Mouse (Mus musculus) c-Kit-positive CD71-positive TER-119-negative erythroid progenitor cells, embryonic 14.5 days (primary cell): ENCODE data around the gene Unc45b.
"Not testable (repeated sequence)": the region's sequence is repeated elsewhere in the genome, so short reads cannot be mapped to it uniquely, and the experiment has no call there.

Source experiments
- DNase-seq: peaks from one replicate; pipeline ENCODE4 v3.0.0-alpha.2; 2013; ENCODE audit warnings: low read depth

The Unc45b gene

DNA sequence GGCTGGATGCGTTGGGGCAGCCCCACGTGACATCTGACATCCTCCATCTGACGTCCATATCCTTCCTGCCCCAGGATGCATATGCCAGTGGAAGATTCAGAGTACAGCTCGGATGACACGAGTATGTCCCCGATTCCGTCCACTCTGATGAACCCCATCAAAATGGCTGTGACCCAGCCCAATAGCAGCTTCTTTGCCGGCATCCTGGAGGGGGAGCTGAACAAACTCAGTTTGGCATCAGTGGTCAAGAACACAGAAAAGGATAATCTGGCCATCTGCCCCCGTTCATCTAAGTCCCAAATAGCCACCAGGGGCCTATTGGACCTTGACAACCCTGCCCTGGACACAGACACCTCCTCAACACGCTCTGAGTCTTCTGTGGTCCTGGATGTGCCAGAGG lies 12.9 kb upstream of the Unc45b start:
- no peak for DNase-seq

DNA sequence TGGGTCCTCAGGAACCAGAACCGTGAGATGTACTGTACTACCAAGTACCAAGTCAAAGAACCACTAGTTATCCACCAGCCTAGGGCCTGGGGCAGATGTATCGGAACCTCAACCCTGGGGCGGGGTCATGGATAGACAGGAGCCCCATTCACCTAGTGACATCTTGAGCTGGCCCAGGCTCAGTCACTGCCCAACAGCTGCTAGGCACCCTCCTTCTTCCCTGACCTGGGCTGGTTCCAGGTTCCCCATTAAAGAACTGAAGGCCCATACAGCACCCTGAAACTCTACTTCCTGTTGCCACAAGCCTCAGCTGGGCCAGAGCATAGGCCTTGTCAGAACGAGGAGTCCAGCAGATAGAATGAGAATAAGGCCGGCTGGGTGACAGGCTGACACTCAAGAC lies 10.6 kb upstream of the Unc45b start:
- no peak for DNase-seq

DNA sequence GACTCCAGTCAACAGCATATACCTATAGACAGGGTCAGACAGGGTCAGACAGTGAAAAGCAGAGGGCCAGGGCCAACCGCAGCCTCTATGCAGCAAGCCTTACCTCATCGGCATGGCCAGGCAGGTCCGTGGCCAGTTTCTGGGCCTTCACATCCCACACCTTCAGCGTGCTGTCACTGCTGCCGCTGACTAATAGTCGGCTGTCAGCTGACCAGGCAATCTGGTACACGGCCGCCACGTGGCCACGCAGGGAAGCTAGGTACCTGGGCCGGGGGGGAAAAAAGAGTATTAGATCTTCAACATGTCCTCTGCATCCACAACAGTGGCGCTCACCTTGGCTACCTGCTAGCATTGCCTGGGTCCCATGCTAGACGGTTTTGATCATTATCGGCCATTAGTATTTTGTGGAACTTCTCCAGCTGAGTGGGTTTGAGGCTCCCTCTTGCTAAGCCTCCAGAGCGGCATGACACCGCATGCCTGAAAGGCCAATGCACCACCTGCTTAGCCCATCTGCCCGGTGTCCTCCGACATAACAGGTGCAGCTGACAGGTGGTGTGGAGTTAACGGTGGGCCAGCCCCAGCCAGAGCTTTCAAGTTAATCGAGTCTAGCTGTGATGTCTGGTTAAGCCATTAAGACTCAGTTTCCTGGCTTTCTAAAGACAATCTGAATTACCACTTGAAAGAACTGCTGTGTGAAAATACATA lies 8.6 kb upstream of the Unc45b start:
- no peak for DNase-seq

DNA sequence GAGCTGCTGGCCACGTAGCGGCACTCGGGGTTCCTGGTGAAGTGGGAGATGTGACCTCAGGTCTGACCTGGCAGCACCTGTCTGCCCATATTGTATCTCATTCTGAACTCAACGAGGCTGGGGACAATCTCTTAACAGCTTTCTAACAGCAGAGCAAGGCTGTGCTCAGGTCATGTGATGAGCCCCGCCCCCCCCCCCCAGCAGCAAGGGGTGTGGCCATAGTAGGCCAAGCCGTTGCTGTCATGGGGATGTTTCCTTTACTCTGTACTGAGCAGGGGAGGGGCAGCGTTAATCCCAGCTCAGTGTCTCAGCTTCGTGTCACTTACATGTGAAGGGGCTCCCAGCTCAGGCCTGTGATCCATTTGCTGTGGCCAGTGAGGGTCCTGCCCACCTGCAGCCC lies 5.4 kb upstream of the Unc45b start:
- no peak for DNase-seq

DNA sequence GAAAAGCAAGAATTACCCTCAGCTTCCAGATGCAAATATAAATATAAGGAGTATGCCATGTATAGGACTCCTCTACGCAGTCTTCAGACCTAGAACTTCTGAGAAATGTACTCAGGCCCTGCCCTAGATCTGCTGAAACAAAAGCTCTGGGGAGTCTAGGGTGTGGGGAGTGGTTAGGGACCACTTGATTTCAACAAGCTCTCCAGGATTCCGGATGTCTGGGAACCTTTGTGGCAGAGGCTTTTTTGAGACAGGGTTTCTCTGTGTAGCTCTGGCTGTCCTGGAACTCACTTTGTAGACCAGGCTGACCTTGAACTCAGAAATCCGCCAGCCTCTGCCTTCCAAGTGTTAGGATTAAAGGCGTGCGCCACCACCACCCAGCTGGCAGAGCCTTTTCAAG lies 4.5 kb upstream of the Unc45b start:
- DNase-seq, result no peak

DNA sequence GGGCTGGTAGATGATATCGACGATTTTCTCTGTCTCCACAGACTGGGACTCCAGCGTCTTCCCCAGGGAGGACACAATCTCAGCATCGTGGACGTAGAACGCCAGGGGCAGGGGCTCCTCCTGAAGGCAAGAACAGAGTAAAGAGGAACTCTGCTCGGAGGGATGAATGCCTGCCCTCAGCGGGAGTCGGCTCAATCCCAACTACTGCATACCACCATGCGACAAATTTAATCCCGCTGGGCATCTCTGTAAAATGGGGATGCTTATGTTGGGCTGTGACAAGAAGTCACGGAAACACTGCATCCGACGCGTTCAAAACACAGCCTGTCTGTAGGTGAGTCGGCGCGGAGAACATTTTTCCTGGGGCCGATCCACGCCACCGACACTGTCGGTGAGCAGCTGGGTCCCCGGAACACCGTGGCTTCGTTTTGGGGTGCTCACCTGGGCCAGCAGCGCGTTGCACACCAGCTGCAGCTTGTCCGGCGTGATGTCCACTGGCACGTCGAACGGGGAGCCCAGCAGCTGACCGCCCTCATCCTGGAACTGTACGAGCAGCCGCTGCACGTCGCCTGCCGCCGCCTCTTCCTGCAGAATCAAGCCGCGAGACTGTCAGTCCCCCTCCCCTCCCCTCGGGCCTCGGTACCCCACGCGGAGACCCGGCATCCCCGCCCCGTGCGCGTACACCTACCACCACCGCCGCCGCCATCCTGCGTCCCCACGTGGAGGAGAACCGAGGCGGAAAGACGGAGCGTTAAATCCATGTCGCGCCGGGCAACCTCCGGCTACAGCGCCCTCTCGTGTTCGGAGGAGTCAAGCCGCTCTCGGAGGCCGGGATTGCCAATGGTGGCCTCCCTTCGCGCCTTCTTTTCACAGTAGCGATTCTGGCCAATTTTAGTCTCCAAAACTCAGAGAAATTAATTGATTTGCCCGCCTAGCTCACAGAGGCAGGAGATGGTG lies 2.4 kb upstream of the Unc45b start, which contains the start of gene Nle1:
Gene Nle1, minus strand, starts transcription at position 761 of the 957 bp plus-strand sequence.
- DNase-seq, result peak; percentile 88

DNA sequence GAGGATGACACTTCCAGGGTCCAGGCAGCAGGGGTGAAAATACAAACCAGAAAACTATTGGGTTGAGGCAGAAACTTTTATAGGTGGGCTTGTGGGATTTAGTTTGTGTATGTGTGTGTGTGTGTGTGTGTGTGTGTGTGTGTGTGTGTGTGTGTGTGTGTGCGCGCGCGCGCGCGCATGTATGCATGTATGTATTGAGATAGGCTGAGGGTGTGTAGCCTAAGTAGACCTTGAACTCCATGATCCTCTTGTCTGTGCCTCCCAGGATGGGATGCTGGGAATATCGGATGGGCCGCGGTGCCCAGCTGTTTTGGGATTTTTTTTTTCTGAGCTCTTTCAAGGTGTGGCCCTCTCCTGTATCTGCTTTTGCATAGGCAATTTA lies 1.8 kb upstream of the Unc45b start:
- DNase-seq, result no peak

DNA sequence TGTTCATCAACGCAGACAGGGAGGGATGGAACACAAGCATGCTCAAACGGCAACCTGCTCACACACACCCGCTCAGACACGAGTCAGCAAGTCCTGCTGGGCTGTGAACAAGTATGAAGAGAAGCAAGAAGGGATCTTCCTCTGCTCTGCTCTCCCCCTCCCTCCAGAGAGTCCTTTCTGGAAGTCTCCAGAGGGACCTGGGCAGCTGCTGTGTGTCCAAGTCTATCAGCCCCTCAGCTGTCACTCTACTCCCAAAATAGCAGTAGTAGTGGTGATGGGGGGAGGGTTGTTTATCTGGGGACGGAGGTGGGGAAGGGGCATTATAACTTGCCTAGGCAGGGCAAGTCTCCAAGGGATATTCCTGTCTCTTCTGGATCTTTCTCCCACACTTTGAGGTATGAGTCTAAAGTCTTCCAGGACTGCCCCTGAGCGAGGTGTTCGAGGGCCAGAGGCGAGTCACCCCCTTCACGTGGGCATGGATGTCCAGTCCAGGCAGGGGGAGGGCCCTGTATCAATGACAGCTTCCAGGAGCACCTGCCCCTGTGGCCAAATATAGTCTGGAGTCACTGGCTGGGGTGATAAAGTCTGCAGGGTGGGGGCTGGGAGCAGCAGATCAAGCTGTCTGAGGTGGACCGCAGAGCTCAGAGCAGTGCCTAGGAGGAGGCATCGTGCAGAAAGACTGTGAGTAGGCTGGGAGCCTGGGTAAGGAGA lies 484 bp downstream of the Unc45b start:
- DNase-seq, result no peak

DNA sequence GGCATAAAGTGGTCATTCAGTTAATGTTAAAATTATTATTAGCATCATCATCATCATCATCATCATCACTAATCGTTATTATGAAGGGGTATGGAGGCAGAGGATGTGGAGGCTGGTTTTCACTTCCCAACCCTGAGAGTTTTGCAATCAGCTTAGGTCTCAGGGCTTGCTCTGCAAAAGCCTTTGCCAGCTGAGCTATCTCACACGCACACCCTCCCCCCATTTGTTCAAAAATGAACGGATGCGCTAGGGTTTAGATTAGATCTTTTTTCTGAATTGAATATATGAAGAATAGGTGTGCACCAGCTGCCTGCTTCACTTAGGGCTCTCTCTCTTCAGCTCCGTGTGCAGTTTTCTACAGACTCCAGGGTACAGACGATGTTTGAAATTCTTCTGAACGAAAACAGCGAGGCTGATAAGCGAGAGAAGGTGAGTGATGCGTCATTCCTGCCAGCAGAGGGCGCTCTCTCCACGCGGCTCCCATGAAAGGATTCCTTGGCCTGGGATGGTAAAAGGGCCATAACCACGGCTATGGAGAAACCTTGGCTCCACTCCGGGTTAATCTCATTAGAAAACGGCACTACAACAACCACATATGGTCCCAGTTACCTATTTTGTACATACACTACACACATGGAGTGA lies 4.5 kb downstream of the Unc45b start:
- peak; percentile 64 for DNase-seq

DNA sequence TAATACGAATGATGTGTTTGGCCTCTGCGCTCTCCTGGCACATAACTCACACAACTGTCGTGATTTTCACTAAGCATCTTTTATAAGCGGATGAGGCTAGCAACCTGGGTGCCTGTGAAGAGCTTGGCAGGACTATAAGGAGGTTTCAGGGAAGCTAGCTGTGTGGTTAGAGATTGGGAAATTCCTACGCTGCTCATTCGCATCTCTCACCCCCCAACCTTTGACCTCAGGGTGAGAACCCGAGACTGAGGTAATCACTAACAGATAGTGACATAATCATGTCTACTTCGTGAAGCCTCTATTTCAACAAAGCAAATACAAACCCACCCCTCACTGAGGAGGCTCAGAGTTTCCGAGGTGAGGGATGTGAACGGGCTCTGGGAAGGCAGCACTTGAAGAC lies 10.4 kb downstream of the Unc45b start:
- DNase-seq, result no peak

DNA sequence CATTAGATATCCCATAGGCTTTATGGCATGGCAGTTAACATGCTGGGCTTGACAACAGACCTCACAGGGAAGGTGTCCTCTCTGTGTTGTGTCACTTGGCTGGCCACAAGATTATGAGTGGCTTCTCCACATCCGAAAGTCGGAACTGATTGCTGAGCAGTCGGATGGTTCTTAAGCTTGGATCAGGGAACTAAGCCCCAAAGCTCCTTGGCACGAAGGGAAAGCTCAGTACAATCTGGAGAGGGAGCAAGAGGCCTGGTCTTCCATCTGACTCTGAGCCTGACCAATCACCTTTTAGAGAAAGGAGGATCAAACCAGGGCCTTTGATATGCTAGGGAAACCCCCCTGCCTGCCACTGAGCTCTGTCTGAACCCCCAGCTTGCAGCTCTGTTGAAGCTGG lies 11.3 kb downstream of the Unc45b start:
- DNase-seq, result no peak

DNA sequence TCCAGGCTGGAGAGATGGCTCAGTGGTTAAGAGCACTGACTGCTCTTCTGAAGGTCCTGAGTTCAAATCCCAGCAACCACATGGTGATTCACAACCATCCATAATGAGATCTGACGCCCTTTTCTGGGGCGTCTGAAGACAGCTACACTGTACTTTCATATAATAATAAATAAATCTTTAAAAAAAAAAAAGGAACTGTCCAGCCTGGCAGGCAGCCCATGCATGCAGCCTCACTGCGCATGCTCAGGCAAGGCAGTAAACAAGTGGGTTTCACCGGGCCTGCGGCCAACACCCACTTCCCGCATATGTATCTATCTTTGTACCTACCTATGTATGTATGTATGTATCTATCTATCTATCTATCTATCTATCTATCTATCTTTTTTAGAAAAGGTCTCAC lies 13.6 kb downstream of the Unc45b start:
- DNase-seq, result not testable (repeated sequence)

DNA sequence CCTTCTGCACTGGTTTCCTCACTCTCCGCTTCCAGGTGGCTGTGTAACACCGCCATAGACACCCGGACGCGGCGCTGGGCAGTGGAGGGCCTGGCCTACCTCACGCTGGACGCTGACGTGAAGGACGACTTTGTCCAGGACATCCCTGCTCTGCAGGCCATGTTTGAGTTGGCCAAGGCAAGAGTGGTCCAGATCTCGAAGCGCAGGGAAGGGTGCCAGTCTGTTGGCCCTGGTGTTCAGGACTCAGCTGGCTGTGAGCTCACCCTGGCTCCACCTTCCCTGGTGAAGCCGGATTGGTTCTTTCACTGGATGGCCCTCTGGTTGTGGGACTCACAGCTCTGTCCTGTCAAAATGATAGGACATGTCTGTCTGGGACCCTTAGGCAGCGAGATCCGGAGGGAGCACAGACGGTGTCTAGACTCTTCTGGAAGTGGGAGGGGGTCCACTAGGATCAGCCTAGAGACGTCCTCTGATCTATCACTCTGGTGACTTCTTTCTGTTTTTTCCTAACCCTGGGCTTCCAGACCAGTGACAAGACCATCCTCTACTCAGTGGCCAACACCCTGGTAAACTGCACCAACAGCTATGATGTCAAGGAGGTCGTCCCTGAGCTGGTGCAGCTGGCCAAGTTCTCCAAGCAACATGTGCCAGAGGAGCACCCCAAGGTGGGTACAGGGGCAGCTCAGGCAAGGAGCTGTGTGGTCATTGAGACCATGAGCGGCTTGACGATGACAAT lies 18.7 kb downstream of the Unc45b start:
- no peak for DNase-seq

DNA sequence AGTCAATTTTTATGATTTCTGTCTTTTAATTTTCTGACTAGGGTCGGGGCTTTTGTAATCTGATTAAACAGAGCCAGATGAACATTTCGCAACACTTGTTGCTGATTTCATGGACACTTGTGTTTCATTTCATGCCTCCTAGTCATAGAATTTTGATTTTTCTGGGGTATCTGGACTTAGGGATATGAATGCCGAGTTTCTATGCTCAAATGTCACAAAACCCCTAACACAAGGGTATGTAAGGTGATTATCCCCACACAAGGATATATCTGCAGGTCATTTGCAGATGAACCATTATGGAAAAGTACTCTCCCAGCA lies 19.2 kb downstream of the Unc45b start:
- no peak for DNase-seq

DNA sequence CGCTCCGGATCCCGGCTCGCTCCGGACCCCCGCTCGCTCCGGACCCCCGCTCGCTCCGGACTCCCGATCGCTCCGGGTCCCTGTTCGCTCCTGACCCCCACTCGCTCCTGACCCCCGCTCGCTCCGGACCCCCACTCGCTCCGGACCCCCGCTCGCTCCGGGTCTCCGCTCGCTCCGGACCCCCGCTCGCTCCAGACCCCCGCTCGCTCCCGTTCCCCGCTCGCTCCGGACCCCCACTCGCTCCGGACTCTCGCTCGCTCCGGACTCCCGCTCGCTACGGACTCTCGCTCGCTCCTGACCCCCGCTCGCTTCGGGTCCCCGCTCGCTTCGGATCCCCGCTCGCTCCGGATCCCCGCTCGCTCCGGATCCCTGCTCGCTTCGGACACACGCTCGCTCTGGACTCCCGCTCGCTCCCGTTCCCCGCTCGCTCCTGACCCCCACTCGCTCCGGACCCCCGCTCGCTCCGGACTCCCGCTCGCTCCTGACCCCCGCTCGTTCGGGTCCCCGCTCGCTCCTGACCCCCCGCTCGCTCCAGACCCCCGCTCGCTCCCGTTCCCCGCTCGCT lies 20.1 kb downstream of the Unc45b start:
- not testable (repeated sequence) for DNase-seq

DNA sequence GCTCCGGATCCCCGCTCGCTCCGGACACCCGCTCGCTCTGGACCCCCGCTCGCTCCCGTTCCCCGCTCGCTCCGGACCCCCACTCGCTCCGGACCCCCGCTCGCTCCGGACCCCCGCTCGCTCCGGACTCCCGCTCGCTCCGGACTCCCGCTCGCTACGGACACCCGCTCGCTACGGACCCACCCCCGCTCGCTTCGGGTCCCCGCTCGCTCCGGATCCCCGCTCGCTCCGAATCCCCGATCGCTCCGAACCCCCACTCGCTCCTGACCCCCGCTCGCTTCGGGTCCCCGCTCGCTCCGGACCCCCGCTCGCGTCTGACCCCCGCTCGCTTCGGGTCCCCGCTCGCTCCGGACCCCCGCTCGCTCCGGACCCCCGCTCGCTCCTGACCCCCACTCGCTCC lies 20.8 kb downstream of the Unc45b start:
- DNase-seq, result not testable (repeated sequence)

DNA sequence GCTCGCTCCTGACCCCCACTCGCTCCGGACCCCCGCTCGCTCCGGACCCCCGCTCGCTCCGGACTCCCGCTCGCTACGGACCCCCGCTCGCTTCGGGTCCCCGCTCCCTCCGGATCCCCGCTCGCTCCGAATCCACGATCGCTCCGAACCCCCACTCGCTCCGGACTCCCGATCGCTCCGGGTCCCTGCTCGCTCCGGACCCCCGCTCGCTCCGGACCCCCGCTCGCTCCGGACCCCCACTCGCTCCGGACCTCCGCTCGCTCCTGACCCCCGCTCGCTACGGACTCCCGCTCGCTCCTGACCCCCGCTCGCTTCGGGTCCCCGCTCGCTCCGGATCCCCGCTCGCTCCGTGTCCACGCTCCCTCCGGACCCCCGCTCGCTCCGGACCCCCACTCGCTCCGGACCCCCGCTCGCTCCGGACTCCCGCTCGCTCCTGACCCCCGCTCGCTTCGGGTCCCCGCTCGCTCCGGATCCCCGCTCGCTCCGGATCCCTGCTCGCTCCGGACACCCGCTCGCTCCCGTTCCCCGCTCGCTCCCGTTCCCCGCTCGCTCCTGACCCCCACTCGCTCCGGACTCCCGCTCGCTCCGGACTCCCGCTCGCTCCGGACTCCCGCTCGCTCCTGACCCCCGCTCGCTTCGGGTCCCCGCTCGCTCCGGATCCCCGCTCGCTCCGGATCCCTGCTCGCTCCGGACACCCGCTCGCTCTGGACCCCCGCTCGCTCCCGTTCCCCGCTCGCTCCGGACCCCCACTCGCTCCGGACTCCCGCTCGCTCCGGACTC lies 21.5 kb downstream of the Unc45b start:
- DNase-seq, result not testable (repeated sequence)

DNA sequence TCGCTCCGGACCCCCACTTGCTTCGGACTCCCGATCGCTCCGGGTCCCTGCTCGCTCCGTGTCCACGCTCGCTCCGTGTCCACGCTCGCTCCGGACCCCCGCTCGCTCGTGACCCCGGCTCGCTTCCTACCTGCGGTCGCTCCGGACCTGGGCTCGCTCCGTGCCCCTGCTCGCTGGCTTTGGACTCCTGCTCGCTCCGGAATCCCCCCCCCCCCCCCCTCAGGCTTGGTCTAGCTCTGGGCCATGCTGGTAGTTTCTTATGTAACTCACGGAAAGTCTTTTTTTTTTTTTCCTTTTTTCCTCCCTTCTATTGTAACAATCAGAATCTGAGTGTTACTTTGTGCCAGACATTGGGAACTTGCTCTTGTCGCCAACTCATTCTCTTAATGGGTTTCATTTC lies 22.8 kb downstream of the Unc45b start:
- DNase-seq, result no peak

DNA sequence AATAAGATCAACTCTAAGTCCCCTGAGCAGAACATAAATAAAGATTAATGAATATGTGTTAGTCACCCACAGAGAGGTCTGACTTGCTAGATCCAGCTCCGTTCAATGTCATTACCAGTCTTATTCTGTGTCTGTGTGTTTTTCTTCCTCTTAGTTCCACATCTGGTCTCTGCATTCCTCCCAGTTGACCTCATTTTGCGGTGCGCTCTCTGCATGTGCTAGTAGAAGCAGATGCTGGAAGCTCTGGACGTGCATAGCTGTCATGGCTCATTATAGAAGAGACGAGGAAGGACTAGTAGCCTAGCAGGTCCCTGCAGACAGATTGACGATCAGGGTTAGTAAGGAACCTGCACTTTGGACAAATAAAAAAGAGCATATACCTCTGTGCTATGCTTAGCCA lies 33.0 kb downstream of the Unc45b start:
- DNase-seq, result no peak

DNA sequence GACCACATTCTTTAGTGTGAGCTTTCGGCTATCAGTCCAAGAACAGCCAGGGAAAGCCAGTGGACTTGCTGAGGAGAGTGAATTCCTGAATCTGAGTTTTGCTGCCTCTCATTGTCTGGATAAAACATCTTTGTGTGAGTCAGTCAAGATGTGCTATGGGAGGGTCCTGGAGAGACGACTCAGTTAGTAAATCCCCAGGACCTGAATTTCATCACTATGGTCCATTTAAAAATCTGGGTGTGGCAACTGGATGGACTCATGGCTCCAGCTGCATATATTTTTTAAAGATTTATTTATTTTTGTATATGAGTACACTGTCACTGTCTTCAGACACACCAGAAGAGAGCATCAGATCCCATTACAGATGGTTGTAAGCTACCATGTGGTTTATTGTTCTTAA lies 35.3 kb downstream of the Unc45b start:
- DNase-seq, result no peak

DNA sequence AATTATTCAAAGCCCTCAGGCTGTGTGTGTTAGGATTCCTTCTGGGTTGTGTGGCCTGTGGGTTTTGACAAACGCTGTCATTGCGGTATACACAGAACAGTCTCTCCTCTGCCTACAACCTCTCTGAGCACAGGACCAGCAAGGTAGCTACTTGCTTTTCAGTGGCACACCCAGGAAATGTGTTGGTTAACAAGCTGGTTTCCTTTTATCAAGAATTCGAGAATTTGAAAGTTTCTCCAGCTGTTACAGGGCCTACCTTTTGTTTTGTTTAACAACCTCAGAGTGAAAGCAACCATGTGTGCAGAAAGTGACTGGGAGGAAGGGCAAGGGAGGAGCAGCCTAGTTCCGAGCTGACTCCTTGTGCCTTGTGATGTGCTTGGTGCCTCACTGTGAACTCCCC lies 37.1 kb downstream of the Unc45b start:
- no peak for DNase-seq
